Mouse (Mus musculus) cerebellum, adult 9-10 months (tissue): ENCODE results near the gene Gatad2b.
A peak's percentile ranks its signal among the peaks of the same experiment; 100 is the strongest.

Experiments used
- DNase-seq: peaks from one replicate; pipeline ENCODE4 v3.0.0; 2022

Gene Gatad2b

GRCm38 (mm10) chr3:90384851-90385375 is 91.9 kb downstream of the Gatad2b start:
- no peak for DNase-seq

- DNase-seq: no peak
These were observed 93.8 kb downstream of the Gatad2b start for GRCm38 (mm10) chr3:90386817-90387216.

GRCm38 (mm10) chr3:90387483-90387882 is 94.5 kb downstream of the Gatad2b start:
- DNase-seq: no peak

DNA sequence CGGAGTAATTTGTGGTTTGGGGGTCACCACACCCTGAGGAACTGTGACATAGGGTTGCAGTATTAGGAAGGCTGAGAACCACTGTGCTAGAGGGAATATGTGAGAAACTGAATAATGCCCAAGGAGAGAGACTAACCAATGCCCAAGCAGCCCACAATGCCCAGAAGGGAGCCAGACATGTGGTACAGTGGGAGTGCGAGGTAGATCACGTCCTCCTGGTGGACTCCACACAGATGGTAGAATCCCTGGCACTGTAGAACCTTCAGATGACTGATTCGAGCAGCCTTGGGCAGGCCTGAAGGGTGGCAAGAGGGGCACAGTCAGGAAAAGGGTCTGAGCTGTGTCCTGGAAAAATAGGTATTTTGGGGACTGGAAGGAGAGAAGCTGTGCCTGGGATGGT is 95.2 kb downstream of the Gatad2b start:
- DNase-seq: no peak

DNA sequence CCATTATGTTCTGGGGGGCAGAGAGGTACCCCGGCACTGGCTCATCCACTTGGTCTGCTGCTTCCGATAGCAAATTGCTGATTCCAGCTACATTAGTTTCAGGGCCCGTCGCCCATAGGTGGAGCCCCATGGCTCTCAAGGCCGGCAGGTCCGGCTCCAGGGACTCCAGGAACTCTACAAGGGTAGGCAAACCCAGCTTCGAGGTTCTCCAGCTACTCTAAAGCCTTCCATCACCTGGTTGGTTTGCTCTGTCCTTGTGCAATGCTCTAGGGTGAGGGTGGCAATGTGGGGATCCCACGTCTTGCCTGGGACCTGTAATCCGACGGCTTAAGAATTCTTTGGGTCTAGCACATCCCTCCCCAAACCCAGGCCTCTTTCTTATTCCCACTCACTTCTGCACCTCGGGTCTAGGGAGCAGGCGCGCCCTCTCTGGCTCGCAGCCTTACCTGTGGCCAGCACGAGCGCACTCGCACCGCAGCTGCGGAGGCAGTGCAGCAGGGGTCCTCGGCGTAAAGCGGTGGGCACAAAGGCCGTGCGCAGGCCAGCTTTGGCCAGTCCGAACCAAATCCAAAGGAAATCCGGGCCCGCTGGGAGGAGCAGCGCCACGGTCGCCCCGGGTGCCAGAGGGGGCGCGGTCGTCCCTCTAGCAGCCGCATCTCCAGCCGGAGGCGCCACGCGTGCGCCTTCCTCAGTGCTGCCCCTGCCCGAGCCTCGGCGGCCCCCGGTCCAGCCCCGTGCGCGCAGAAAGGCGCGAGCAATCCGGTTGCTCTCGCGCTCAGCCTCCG is 95.9 kb downstream of the Gatad2b start:
- DNase-seq: no peak

DNA sequence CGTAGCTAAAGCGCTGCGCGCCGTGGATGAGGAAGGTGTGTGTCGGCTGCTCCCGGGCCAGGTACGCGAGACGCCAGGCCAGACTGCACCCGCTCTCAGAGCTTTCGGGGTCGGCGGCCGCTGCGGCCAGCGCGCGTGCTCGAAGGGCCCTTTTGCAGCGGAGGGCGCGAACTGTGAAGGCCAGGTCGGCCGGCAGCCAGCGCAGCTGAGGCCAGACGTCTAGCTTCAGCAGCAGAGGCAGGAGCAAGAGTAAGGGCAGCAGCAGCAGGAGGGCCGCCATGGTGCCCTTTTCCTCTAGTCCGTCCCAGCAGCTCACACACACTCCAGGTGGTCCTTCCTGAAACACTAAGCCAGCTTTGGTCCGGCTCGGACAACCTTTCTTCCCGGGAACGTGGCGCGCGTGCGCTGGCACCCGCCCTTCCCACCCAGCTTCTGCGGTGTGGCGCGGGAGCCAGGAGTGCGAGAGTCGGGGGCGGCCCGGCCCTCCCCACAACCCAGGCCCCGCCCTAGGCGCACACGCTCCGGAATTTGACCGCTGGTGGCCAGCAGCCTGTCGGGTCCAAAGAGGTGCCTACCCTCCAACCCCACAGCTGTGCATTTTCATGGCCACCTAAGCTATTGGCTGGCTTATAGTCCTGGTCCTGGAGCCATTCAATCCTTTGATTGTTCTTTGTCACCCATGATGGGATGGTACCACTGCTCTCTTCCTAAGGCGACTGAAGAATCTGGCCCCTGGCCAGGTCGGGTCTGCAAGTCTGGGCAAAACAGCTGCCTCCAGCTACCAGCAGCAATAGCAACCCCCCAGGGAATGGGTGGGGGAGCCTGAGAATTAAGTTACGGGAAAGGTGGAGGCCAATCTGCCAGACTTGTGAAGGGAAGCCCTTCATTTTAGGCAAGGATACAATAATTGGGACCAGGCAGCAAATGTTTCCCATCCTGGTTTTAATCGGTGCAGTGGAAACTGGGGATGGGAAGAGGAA is 96.8 kb downstream of the Gatad2b start, which contains the start of gene Slc27a3:
TSS of gene Slc27a3 (minus strand) at position 428 of the 980 bp plus-strand sequence.
- DNase-seq: no peak

DNA sequence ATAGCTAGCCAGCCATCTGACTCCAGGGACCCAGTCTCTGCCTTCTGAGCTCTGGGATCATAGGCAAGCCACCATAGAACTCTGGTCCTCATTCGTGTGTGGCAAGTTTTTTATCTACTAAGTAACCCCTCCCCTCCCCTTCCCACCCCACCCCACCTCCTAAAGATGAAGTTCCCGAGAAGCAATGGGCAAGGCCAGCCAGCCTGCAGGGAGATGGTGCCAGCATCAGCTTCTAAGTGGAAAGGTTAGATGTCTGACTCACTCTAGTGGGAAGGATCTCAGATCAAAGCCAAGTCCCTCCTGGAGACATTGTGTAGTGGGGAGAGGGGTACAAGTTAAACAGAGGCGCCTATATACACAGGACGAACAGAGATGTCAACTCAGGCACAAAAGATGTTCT is 98.0 kb downstream of the Gatad2b start:
- no peak for DNase-seq

- no peak for DNase-seq
These were observed 99.0 kb downstream of the Gatad2b start for GRCm38 (mm10) chr3:90391941-90392340.

GRCm38 (mm10) chr3:90392661-90393060 is 99.7 kb downstream of the Gatad2b start:
- no peak for DNase-seq

DNA sequence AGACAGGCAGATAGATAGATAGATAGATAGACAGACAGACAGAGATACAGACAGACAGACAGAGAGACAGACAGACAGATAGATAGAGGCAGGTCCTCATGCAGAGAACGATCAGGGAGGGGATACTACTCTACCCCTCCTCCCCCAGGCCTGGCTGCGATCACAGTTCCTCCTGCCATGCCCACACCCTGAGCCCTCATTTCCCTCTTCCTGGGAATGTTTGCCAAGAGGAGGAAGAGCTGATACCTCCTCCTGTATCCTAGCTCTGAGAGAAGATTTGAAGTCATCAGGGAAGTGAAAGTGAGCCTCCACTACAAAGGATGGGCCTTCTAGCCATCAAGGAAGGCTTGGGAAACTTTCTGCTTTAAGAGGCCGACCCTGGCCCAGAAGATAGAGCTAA is 102.7 kb downstream of the Gatad2b start:
- no peak for DNase-seq

DNA sequence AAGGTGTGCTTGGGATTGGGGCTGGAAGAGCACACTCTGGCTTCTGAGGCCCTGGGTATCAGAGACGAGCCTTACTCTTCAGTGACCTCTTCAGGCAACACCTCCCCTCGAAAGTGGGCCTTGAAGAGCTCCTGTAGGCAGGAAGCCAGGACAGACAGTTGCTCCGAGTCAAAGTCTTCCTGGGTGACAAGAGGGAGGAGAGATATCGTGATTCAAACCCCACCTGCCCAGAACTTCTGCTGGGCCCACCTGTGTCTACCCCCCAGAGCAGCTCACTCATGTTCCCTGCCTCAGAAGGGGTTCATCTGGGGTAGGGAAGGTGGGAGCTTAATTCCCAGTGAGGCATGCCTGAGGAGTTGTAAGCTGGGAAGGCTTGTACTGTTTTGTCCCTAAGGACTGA is 108.0 kb downstream of the Gatad2b start:
- no peak for DNase-seq

DNA sequence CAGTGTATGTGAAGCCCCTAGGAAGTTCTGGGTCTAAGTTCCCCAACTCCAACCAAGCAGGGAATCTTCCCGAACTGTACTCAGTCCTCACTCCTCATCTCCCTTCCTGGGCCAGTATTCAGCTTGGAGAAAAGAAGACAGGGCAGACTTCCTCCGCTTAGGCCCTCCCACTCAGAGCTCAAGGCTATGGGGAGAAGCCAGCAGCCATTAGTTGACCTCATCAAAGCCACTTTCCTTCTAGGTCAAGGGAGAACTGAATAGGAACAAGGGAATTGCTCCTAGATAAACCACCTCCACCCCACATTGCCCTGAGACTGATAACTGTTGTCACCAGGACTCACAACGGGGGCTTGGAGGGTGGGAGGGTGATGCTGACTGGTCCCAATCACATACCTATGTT is 111.1 kb downstream of the Gatad2b start:
- DNase-seq: no peak

DNA sequence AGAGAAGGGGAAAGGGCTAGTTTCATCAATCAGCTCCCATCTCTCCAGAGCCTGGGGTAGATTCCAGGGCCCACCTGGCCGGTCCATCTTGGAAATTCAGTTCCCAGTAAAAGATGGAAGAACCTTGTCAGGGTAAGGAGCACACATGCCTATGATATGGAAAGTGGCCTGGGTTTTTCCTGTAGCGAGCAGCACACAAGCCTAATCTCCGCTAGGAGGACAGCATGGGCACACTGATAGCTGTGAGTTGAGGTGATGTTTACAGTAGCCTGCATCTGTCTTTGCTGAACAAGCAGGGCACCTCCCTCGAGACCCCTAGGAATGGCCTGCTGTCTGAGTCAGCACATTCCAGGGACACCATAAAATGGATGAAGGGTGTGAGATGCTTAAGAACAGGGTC is 111.6 kb downstream of the Gatad2b start:
- DNase-seq: no peak

DNA sequence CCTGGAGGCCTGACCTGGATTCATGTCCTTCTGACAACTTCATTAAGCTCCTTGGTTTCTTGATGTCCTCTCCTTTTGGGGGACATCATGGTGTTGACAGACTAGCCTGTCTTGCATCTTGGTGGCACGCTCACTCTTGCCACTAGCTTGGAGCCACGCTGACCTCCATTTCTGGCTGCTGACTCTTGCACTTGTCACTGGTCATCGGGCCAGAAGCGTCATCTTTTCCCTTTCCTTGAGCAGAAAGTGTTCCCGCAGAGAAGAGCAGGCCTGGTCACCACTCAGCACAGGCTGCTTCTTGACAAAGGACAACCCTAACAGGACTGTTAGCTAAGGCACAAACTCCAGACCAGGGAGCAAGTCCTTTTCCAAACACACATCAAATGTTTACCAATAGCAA is 113.4 kb downstream of the Gatad2b start:
- DNase-seq: no peak

GRCm38 (mm10) chr3:90408721-90409120 is 115.7 kb downstream of the Gatad2b start:
- no peak for DNase-seq

- DNase-seq: peak; percentile 69
These were observed 119.5 kb downstream of the Gatad2b start for GRCm38 (mm10) chr3:90412312-90413010.

DNA sequence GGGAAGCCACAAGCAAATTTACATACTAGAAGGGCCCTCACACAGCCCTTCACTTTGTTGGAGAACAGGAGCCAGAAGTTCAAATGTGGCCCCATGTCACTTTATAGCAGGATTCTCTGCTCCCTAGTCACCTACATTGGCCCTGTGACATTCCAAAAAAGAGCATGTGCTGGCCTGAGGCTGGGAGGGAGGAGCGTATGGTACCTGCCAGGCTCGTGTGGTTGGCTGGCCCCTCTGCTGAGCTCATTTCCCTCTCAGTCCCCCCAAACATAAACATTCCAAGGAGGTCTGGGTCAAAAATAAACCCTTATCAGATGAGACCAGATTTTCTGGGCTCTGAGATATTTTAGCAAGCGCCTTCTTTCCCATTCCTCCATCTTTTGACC is 120.0 kb downstream of the Gatad2b start:
- DNase-seq: no peak
